Mouse (Mus musculus): ENCODE measurements around the gene Spg21.

Spg21 gene

GRCm38 (mm10) chr9:65460732-65461442 is at the start of gene Spg21:
Gene Spg21, plus strand, starts transcription at chr9:65460947.
- DNase-seq (ENCODE audit: low read depth, low spot score) = peak; percentile 93

- no peak for DNase-seq (ENCODE audit: low read depth, low spot score)
Measured at GRCm38 (mm10) chr9:65411326-65411725, 49.4 kb upstream of the Spg21 start.

DNA sequence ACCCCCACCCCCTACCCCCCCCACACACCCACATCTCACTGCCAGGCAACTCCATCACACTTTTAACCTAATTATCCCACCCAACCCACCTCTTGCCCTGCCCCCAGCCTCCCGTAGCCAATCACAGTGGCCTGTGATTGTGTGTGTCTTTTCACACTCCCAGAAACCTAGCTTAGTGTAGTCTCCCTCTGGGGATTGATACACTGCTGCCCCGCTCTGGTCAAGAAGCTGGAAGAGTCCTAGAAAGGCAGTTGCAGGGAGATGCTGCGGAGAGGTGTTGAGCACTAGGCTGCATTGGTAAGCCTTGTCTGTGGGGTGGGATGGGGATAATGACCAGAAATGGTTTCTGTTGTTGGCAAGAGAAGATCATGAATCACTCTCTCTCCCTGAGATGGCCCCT is 43.0 kb upstream of the Spg21 start:
- no peak for DNase-seq (ENCODE audit: low read depth, low spot score)

GRCm38 (mm10) chr9:65419633-65420032 is 41.1 kb upstream of the Spg21 start:
- no peak for DNase-seq (ENCODE audit: low read depth, low spot score)

DNA sequence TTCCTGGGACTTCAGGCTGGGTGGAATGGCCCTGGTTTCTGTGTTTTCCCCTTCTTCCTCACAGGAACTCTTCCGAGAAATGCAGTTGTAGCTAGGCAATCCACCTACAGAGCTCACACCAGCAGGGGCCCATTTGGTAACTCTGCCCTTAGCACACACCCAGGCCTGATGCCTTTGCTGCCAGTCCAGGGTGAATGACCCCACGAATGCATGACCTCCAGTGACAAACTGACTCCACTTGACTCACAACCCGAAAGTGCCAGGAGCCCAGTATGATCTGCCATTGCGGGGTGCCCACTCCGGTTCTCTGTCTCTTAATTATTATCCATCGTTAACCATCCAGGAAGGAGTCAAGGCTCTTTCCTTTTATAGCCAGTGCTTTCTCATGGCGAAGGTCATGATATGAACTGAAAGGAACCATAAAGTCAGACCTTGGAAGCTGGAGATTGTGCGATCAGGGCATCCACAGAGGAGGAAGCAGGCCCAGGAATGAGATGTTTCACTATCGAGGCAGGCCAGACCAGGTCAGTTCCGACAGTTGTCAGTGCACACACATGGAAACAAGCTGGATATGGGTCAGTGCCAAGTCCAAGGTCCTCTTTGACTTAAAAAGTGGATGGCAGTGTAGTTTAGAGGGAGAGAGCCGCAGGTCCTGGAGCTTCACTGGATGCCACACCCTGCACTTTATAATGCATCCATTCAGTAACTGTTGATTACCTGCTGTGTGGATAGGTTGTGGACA is 37.8 kb upstream of the Spg21 start, which contains the start of gene Slc51b:
Slc51b (minus strand) TSS at position 196 of the 742 bp plus-strand sequence.
- no peak for DNase-seq (ENCODE audit: low read depth, low spot score)

DNA sequence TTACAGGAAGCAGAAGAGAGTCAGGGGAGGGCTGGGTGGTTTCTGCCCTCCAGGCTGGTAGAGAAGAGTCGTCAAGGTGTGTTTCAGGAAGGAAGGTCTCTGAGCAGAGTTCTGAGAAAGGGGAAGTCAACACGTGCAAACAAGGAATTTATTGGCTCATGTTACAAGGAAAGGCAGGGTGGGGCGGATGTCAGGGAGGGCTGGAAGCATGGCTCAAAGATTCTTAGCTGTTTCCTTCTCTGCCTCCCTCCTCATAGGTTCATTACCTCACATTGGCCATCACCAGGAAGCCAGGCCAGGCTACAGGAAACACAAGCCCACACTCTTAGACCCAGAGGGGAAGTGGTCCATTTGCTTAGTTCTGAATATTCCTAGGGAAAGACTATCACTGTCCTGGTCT is 36.4 kb upstream of the Spg21 start:
- no peak for DNase-seq (ENCODE audit: low read depth, low spot score)

DNA sequence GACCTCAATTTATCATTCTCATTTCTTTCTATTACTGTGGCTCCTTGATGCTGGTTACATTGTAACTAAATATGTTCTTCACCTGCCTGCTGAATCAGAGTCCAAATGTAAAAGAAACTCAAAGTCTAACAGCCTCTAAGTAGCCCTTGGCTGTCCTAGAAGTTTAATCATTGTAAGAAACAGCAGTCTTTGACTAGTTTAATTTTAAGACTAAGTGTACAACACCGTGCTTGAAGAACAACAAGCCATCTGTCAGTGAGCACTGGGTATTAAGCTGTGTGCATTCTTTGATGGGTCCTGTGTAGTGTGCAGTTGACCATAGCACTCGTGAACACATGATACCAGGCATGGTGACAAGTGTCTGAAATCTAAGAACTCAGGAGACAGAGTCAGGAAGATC is 33.2 kb upstream of the Spg21 start:
- no peak for DNase-seq (ENCODE audit: low read depth, low spot score)

DNA sequence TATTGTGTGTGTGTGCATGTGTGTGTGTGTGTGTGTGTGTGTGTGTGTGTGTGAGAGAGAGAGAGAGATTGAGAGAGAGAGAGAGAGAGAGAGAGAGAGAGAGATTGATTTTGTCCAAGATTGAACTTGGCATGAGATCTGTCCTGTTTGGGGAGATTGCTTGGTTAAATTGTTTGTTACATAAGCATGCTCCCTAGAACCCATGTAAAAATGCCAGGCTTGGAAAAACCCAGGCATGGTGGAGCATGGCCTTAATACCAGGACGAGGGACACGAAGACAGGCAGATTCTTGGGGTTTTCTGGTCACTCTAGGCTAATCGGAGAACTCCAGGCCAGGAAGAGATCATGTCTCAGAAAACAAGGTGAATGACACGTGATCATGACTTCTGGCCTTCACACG is 32.7 kb upstream of the Spg21 start:
- DNase-seq (ENCODE audit: low read depth, low spot score) = no peak

- no peak for DNase-seq (ENCODE audit: low read depth, low spot score)
Measured at GRCm38 (mm10) chr9:65430401-65430800, 30.3 kb upstream of the Spg21 start.

GRCm38 (mm10) chr9:65430921-65431320 is 29.8 kb upstream of the Spg21 start:
- no peak for DNase-seq (ENCODE audit: low read depth, low spot score)

GRCm38 (mm10) chr9:65432236-65432635 is 28.5 kb upstream of the Spg21 start:
- peak; percentile 67 for DNase-seq (ENCODE audit: low read depth, low spot score)

GRCm38 (mm10) chr9:65434140-65434539 is 26.6 kb upstream of the Spg21 start:
- peak; percentile 53 for DNase-seq (ENCODE audit: low read depth, low spot score)

DNA sequence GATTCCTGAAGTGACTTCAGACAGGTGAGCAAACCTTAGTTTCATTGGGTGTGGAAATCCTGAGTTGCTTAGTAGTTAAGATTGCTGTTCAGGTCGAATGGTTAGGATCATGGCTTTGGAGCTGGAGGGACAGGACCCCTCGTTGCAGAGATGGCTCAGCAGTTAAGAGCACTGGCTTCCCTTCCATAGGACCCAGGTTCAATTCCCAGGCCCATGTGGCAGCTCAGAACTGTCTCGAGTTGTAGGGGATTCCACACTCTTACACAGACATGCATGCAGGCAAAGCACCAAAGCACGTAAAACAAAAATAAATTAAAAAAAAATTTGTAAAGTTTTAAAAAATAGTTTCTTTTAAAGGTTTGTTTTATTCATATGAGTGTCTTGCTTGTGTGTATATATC is 25.5 kb upstream of the Spg21 start:
- DNase-seq (ENCODE audit: low read depth, low spot score) = no peak

GRCm38 (mm10) chr9:65435671-65436301 is 25.0 kb upstream of the Spg21 start, which contains the start of gene Mtfmt:
Gene Mtfmt, plus strand, starts transcription at chr9:65435782.
- DNase-seq (ENCODE audit: low read depth, low spot score) = peak; percentile 97

DNA sequence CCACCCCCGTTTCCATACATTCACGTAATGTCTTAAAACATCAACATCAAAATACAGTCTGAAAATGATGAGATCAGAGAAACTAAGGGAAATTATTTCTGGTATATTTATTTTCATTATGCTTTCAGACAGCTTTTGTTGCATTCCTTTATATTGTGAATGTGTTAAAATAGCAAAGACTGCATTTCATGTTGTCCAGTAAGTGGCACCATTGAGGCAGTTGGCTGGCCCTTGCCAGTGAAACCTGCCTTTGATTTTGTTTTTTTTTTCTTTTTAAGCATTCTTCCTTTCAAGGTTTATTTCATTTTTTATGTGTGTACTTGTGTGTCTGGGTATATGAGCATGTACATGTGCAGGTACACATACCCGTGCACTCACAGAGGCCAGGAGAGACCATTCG is 16.1 kb upstream of the Spg21 start:
- DNase-seq (ENCODE audit: low read depth, low spot score) = no peak

DNA sequence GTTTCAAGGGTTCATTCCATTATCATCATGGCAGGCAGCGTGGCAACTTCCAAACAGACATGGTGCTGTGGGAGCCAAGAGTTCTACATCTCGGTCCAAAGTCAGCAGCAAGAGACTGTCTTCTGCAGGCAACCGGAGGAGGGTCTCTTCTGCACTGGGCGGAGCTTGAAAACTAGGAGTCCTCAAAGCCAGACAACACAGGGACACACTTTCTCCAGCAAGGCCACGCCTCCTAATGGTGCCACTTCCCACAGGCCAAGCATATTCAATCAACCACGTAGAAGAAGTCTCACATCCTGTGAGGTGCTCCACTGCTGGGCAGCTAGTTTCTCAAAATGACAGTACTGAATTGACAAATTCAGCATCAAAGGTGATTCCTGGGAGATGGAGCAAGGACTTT is 12.8 kb upstream of the Spg21 start:
- DNase-seq (ENCODE audit: low read depth, low spot score) = no peak

DNA sequence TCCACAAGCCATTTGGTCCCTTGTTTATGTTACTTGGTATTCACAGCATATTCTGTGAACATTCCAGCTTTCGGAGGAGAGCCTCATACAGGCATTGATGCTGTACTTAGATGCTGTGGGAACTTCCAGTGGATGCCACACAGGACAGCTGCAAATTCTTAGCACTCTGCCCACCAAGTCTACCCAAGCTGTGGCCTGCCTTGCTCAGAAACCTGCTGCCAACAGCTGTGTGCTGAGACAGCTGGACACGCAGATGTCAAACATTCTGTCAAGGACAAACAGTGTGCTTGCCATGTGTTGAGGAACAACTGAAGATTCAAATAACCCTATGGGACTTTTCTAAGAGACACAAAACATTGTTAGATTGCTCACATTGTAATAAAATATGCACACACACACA is 1.8 kb upstream of the Spg21 start:
- DNase-seq (ENCODE audit: low read depth, low spot score) = no peak

GRCm38 (mm10) chr9:65460198-65460597 is 549 bp upstream of the Spg21 start:
- no peak for DNase-seq (ENCODE audit: low read depth, low spot score)

DNA sequence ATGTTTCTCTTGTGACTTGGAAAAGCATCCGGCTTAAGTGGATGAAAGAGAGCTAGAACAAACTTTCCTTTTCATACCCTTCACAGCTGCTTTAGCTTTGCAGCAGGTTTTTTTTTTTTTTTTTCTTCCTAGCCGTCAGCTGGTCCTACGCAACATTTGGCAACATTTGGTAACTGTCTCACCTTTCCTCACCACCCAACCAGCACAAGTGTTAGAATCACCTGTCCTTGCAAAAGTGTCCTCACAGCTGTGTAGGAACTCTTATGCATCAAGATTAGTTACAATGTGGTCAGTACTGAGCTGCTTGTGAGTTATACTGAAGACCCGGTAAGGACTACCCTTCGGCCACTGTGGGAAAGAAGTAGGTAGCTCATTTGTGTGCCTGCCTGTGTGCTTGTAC is 1.8 kb downstream of the Spg21 start:
- no peak for DNase-seq (ENCODE audit: low read depth, low spot score)

GRCm38 (mm10) chr9:65464161-65464560 is 3.4 kb downstream of the Spg21 start:
- no peak for DNase-seq (ENCODE audit: low read depth, low spot score)

GRCm38 (mm10) chr9:65465241-65465640 is 4.5 kb downstream of the Spg21 start:
- DNase-seq (ENCODE audit: low read depth, low spot score) = no peak

GRCm38 (mm10) chr9:65467686-65468085 is 6.9 kb downstream of the Spg21 start:
- DNase-seq (ENCODE audit: low read depth, low spot score) = no peak

GRCm38 (mm10) chr9:65472769-65473168 is 12.0 kb downstream of the Spg21 start:
- DNase-seq (ENCODE audit: low read depth, low spot score) = no peak
